Mouse (Mus musculus): ENCODE data around the gene Maml1.

- TF ChIP-seq POLR2A (IDR thresholded peaks at IDR 0.05; ENCODE audit: borderline replicate concordance, low read depth, low read length): no peak
- no peak for TF ChIP-seq CTCF (IDR thresholded peaks at IDR 0.05; ENCODE audit: low read depth, low read length)
Measured at GRCm38 (mm10) chr11:50219833-50220232, 72.3 kb downstream of the Maml1 start.
